Mouse (Mus musculus) G1E (cell line): ENCODE data around the gene Tmem230. TPM values are rescaled to one million over a fixed set of nuclear protein-coding genes. Genes with fewer than 3 reads are reported as not detected.

Source experiments
- ATAC-seq: 2 replicates; pipeline ENCODE4 v1.8.0; 2016; ENCODE audit warnings: mild to moderate bottlenecking; ENCODE audit not compliant: insufficient number of reproducible peaks, poor library complexity, low FRiP score, severe bottlenecking; ENCODE audit errors: extremely low read depth
- DNase-seq: peaks from one replicate; pipeline ENCODE4 v3.0.0; 2012; ENCODE audit warnings: low spot score
- H3K27me3 ChIP-seq: 2 replicates; pipeline ENCODE4 v1.6.1; 2012; ENCODE audit warnings: mild to moderate bottlenecking, low read length, inconsistent platforms; ENCODE audit not compliant: insufficient read depth
- H3K36me3 ChIP-seq: replicated peaks from 2 replicates; pipeline ENCODE3; 2012; ENCODE audit warnings: mild to moderate bottlenecking, inconsistent platforms
- H3K4me1 ChIP-seq: 2 replicates; pipeline ENCODE4 v1.6.1; 2012; ENCODE audit warnings: low read depth, low read length, inconsistent platforms, mixed read lengths; ENCODE audit not compliant: insufficient read depth
- H3K4me3 ChIP-seq: 2 replicates; pipeline ENCODE4 v1.5.1; 2012; ENCODE audit warnings: low read depth, mild to moderate bottlenecking, inconsistent platforms, low read length, moderate library complexity, mixed read lengths
- H3K9me3 ChIP-seq: replicated peaks from 2 replicates; pipeline ENCODE4 v1.6.1; 2012; ENCODE audit warnings: inconsistent platforms
- CTCF ChIP-seq: IDR thresholded peaks from 2 replicates; pipeline ENCODE4 v1.5.1; 2012; ENCODE audit warnings: low read depth, low read length, inconsistent platforms, mixed read lengths
- GATA1 ChIP-seq: IDR thresholded peaks from 2 replicates; pipeline ENCODE4 v1.6.1; 2012; ENCODE audit warnings: borderline replicate concordance, low read length, inconsistent platforms, mixed read lengths
- GATA2 ChIP-seq: IDR thresholded peaks from 2 replicates; pipeline ENCODE4 v1.6.1; 2012; ENCODE audit warnings: low read depth, low read length, inconsistent platforms, borderline replicate concordance
- POLR2AphosphoS5 ChIP-seq: IDR thresholded peaks from 2 replicates; pipeline ENCODE4 v1.6.1; 2012; ENCODE audit warnings: low read depth, low read length, inconsistent platforms; ENCODE audit not compliant: insufficient replicate concordance
- TAL1 ChIP-seq: conservative IDR thresholded peaks from 2 replicates; pipeline ENCODE4 v1.6.1; 2012; ENCODE audit warnings: low read depth, low read length, inconsistent platforms, mixed read lengths
- polyA plus RNA-seq: library from polyadenylated mRNA; stranded (reverse); fragments of >175 nt; gene quantifications from 2 replicates; pipeline ENCODE4 v1.2.3, GENCODE M21; 2012
- total RNA-seq, 2 experiments: library from RNA; stranded (forward) in 1 of 2; stranded (reverse) in 1 of 2; fragments of 200-1000 nt in 1 of 2; fragments of >200 nt in 1 of 2; fragmentation: Nextera tagmentation in 1 of 2; gene quantifications; 2 replicates each; pipeline ENCODE4 v1.2.3; 2014 to 2017

Gene Tmem230
- total and polyA plus RNA-seq, 3 experiments: 37.1 to 113 (median 41.6) TPM

DNA sequence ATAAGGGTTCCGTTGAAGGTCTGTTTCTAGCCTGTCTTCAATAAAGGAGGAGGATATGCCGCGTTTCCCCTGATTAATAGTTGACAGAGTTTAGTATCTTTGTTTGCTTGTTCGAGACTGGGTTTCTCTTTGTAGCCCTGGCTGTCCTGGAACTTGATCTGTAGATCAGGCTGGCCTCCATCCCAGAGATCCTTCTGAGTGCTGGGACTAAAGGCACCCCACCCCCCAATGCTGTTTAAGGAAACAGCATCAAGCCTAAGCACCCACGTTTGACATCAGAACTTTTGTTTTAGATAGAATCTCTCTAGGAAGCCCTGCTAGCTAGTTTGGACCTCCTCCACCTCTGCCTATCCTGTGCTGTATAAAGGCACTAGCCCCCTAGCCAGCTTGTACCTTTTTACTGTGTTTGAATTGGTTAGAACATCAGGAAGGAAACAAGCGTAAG, 16.7 kb upstream of the Tmem230 start:
- no peak for DNase-seq
- peaks cover 40% of the 10 kb centered on the region for H3K4me1 ChIP-seq
- no peak for ATAC-seq
- TF ChIP-seq CTCF: no peak
- TF ChIP-seq TAL1: no peak
- no peak for TF ChIP-seq POLR2AphosphoS5
- no peak for TF ChIP-seq GATA2
- no peak for TF ChIP-seq GATA1
- peaks cover 6% of the 10 kb centered on the region for H3K36me3 ChIP-seq
- no peaks in the 10 kb centered on the region for H3K27me3 ChIP-seq
- peak overlapping the region; percentile 98 for H3K4me3 ChIP-seq
- no peaks in the 10 kb centered on the region for H3K9me3 ChIP-seq

DNA sequence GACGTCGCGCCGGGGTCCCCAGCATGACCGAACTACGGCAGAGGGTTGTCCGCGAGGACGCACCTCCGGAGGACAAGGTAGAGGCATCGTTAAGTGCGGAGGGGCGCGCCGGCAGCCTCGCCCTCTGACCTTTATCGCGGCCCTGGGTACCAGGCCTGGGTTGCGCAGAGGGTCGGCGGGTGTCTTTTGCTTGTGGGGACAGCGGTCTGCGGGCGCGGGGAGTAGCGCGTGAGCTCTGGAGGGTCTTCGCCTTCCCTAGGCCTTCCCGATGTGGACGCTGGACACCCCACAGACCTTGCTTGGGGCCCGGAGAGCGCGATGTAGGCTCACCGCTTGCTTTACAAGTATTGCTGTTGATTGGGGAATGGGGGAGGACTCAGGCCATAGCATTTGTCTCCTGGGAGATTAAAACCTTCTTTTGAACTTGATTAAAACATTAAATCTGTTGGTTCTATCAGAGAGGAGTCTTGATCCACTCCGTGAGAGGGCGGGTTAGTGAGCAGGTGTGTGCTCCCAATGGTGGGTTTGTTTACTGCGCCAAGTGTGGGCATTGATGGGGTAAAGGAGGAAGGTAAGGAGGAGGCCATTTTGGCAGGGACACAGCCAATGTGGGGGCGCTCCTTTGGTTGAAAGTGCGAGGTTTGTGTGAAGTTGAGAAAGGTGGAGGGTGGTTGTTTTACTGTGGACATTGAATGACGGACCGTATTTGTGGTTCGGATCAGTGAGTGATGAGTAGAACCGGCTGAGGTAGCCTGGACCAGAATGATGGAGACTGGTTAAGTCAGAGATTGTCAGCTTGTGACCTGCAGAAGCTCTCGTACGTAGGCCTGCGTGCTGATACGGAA, 16.0 kb upstream of the Tmem230 start:
- DNase-seq: peak; percentile 22
- Histone ChIP-seq H3K4me1 (peaks cover 38% of the 10 kb centered on the region), H3K36me3 (peaks cover 6% of the 10 kb centered on the region), H3K9me3 (no peaks in the 10 kb centered on the region), H3K27me3 (no peaks in the 10 kb centered on the region), H3K4me3 (peak overlapping the region; percentile 98)
- TF ChIP-seq POLR2AphosphoS5 (no peak), TAL1 (no peak), GATA1 (no peak), CTCF (no peak), GATA2 (no peak)
- ATAC-seq: no peak

DNA sequence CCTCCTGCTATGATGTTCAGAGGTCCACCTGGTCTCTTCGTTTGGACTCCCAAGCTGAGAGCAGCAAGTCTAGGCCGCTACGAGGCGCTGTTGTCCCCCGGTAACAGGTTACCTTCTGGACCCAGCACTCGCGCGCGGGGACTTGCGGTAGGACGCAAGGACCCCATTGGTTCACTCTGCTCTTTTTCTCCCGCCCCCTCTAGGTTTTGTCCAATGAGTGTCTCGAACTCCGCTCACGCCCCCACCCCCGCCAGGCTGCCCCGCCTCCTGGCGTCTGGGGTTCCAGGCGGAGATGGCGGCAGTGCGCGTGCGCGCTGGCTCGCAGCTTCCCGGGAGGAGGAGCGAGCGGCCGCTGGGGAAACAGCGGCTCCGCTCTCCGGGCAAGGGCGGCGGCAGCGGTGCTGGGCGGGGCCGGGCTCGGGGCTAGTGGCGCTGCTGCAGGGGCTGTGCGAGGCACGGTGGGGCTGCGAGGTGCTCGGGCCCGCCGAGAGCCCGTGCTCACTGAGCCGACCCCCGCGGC, 15.3 kb upstream of the Tmem230 start, which contains the start of gene Cds2:
Gene Cds2 (plus strand): TSS at position 270 of the 520 bp plus-strand sequence.
- H3K4me3 ChIP-seq: peak within 1 kb of the TSS; percentile 98
- peaks cover 6% of the 10 kb centered on the region for H3K36me3 ChIP-seq
- TF ChIP-seq CTCF (no peak), TAL1 (no peak), GATA2 (no peak), POLR2AphosphoS5 (no peak), GATA1 (no peak)
- H3K27me3 ChIP-seq: no peaks in the 10 kb centered on the region
- peak; percentile 94 for ATAC-seq
- H3K9me3 ChIP-seq: no peaks in the 10 kb centered on the region
- H3K4me1 ChIP-seq: peaks cover 38% of the 10 kb centered on the region
- DNase-seq: peak; percentile 93

DNA sequence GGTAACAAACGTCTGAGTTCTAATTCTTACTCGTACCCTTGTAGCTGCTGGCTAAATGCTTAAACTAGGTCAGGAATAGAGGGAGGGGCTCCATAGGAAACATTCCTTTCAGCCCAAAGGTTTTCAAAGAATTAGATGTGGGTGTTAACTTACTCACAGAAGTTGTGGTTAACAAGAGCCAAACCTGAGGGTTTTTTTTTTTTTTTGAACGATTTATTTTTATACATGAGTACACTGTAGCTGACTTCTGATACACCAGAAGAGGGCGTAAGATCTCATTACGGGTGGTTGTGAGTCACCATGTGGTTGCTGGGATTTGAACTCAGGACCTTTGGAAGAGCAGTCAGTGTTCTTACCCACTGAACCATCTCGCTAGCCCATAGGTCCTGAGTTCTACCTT, 14.6 kb upstream of the Tmem230 start:
- H3K9me3 ChIP-seq: no peaks in the 10 kb centered on the region
- H3K4me1 ChIP-seq: peaks cover 38% of the 10 kb centered on the region
- ATAC-seq (no peak), DNase-seq (no peak)
- peaks cover 10% of the 10 kb centered on the region for H3K36me3 ChIP-seq
- H3K27me3 ChIP-seq: no peaks in the 10 kb centered on the region
- H3K4me3 ChIP-seq: no peak overlapping the region; the same call in 1 of the 2 replicates
- TF ChIP-seq CTCF: no peak
- no peak for TF ChIP-seq POLR2AphosphoS5
- TF ChIP-seq GATA2: no peak
- no peak for TF ChIP-seq TAL1
- TF ChIP-seq GATA1: no peak

DNA sequence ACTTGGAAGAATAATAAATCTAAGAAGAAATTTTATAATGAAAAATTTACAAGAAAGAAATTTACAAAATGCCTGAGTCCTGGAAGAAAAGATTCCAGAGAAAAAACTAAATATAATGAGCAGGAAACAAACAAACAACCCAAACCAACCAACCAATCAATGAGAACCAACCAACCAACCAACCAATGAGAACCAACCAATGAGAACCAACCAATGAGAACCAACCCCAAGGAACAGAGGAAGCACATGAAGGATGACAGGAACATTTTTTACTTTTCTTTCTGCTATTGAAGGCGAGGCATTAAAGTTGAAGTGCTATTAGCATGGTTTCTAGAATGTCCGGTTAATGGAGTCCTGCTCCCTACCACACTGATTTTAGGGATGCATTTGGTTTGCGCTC, 13.0 kb upstream of the Tmem230 start:
- no peaks in the 10 kb centered on the region for H3K9me3 ChIP-seq
- peaks cover 37% of the 10 kb centered on the region for H3K4me1 ChIP-seq
- no peak for DNase-seq
- H3K36me3 ChIP-seq: peaks cover 16% of the 10 kb centered on the region
- no peak overlapping the region for H3K4me3 ChIP-seq
- H3K27me3 ChIP-seq: no peaks in the 10 kb centered on the region
- no peak for ATAC-seq
- TF ChIP-seq POLR2AphosphoS5 (no peak), GATA2 (no peak), TAL1 (no peak), GATA1 (no peak), CTCF (no peak)

DNA sequence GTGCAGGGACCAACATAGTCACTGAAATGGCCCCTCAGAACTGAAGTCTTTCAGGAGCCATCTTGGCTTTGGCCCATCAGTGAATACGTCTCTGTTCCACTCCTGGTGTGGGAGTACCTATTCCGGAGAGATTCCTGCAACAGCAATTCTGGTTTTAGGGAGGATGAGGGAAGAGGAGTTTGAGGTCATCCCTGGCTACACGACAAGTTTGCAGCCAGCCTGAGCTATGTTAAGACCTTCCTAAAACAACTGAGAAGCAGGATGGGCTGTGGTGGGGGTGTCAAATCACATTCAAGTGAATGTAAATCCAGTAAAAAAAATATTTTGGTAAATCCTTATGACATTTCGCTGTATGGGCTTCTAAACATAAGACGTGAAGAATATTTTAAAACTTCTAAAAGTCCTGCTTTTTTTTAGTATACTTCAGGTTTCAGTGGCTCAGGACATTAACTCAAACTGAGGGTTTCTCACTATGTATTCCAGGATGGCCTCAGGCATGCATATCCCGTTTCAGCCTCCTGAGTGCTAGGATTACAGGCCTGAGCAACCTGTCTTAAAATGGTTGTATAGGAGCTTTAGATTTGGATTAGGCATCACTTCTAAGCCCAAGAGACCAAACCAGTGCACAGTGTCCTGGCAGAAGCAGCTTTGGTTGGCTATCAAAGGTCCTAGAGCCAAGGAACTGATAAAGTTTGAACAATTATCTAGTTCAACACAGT, 9.9 kb upstream of the Tmem230 start:
- Histone ChIP-seq H3K4me1 (peaks cover 24% of the 10 kb centered on the region), H3K27me3 (no peaks in the 10 kb centered on the region), H3K36me3 (peaks cover 16% of the 10 kb centered on the region), H3K4me3 (no peak overlapping the region), H3K9me3 (no peaks in the 10 kb centered on the region)
- no peak for ATAC-seq
- TF ChIP-seq POLR2AphosphoS5: no peak
- DNase-seq: no peak
